Mouse (Mus musculus) spleen, embryonic (tissue): Measurements from ENCODE around the gene Oprl1.

Experiments used
- CTCF ChIA-PET: fragments of 350-600 bp; sonication (Branson Sonifier 250); formaldehyde crosslinking; loops from one replicate; lab custom pipeline; 2022; lab: Charles Lee

The Oprl1 gene

GRCm38 (mm10) chr2:181691083-181691482 lies 23.7 kb upstream of the Oprl1 start:
- CTCF ChIA-PET: interaction anchor here (0.6 to 0.9 kb wide), 2 partner anchors 10 to 18 kb away, joined by 3 read pairs; no protein-coding TSS in a partner anchor

- CTCF ChIA-PET: interaction anchor here (0.9 kb wide), 1 partner anchor 10 kb away, joined by 3 read pairs; no protein-coding TSS in a partner anchor
These were observed 23.2 kb upstream of the Oprl1 start for GRCm38 (mm10) chr2:181691571-181691970.

GRCm38 (mm10) chr2:181692304-181692703 lies 22.5 kb upstream of the Oprl1 start:
- CTCF ChIA-PET: no interaction called here

- CTCF ChIA-PET: interaction anchor here (0.6 kb wide), 1 partner anchor 538 kb away, joined by 5 read pairs; no protein-coding TSS in a partner anchor
These were observed 21.2 kb upstream of the Oprl1 start, which contains the start of gene Rgs19 for GRCm38 (mm10) chr2:181693339-181694280. Gene Rgs19 (minus strand): TSS chr2:181693977.

GRCm38 (mm10) chr2:181694581-181694980 lies 20.2 kb upstream of the Oprl1 start:
- CTCF ChIA-PET: no interaction called here

- CTCF ChIA-PET: interaction anchor here (0.6 kb wide), 1 partner anchor 16 kb away, joined by 4 read pairs; no protein-coding TSS in a partner anchor
These were observed 19.0 kb upstream of the Oprl1 start for GRCm38 (mm10) chr2:181695776-181696175.

- CTCF ChIA-PET: no interaction called here
These were observed 17.9 kb upstream of the Oprl1 start for GRCm38 (mm10) chr2:181696801-181697420.

GRCm38 (mm10) chr2:181698241-181698640 lies 16.6 kb upstream of the Oprl1 start, which contains the start of gene Lkaaear1:
Gene Lkaaear1 (minus strand): TSS chr2:181698442.
- CTCF ChIA-PET: no interaction called here

GRCm38 (mm10) chr2:181706668-181707067 lies 8.1 kb upstream of the Oprl1 start:
- CTCF ChIA-PET: interaction anchor here (0.7 to 1.8 kb wide), 2 partner anchors 48 to 50 kb away, joined by 3 to 8 read pairs; no protein-coding TSS in a partner anchor

GRCm38 (mm10) chr2:181713749-181714148 lies 1.1 kb upstream of the Oprl1 start:
- CTCF ChIA-PET: no interaction called here

- CTCF ChIA-PET: no interaction called here
These were observed 566 bp downstream of the Oprl1 start for GRCm38 (mm10) chr2:181715382-181715781.

- CTCF ChIA-PET: no interaction called here
These were observed 2.2 kb downstream of the Oprl1 start for GRCm38 (mm10) chr2:181716991-181717390.

- CTCF ChIA-PET: no interaction called here
These were observed 5.2 kb downstream of the Oprl1 start for GRCm38 (mm10) chr2:181720061-181720460.

- CTCF ChIA-PET: no interaction called here
These were observed 6.4 kb downstream of the Oprl1 start for GRCm38 (mm10) chr2:181721200-181721599.

GRCm38 (mm10) chr2:181722213-181722612 lies 7.4 kb downstream of the Oprl1 start:
- CTCF ChIA-PET: no interaction called here

- CTCF ChIA-PET: no interaction called here
These were observed 12.9 kb downstream of the Oprl1 start for GRCm38 (mm10) chr2:181727659-181728262.

- CTCF ChIA-PET: no interaction called here
These were observed 15.2 kb downstream of the Oprl1 start for GRCm38 (mm10) chr2:181730051-181730450.

GRCm38 (mm10) chr2:181752626-181753025 lies 37.8 kb downstream of the Oprl1 start:
- CTCF ChIA-PET: no interaction called here

- CTCF ChIA-PET: no interaction called here
These were observed 43.4 kb downstream of the Oprl1 start for GRCm38 (mm10) chr2:181758147-181758725.

GRCm38 (mm10) chr2:181759041-181759440 lies 44.2 kb downstream of the Oprl1 start:
- CTCF ChIA-PET: no interaction called here
